Mouse (Mus musculus) cerebellum, adult 2 months (tissue): ENCODE measurements around the gene Hnrnpa1.

Experiments
- CTCF ChIP-seq: fragments of 200-500 bp; IDR thresholded peaks from 2 replicates; pipeline ENCODE4 v1.5.1; 2011; ENCODE audit warnings: low read depth, mild to moderate bottlenecking, control low read depth, low read length, moderate library complexity, borderline replicate concordance; ENCODE audit not compliant: insufficient read depth
- POLR2A ChIP-seq: fragments of 200-500 bp; IDR thresholded peaks from 2 replicates; pipeline ENCODE4 v1.6.1; 2011; ENCODE audit warnings: low read length, control low read depth, borderline replicate concordance; ENCODE audit not compliant: insufficient read depth

DNA sequence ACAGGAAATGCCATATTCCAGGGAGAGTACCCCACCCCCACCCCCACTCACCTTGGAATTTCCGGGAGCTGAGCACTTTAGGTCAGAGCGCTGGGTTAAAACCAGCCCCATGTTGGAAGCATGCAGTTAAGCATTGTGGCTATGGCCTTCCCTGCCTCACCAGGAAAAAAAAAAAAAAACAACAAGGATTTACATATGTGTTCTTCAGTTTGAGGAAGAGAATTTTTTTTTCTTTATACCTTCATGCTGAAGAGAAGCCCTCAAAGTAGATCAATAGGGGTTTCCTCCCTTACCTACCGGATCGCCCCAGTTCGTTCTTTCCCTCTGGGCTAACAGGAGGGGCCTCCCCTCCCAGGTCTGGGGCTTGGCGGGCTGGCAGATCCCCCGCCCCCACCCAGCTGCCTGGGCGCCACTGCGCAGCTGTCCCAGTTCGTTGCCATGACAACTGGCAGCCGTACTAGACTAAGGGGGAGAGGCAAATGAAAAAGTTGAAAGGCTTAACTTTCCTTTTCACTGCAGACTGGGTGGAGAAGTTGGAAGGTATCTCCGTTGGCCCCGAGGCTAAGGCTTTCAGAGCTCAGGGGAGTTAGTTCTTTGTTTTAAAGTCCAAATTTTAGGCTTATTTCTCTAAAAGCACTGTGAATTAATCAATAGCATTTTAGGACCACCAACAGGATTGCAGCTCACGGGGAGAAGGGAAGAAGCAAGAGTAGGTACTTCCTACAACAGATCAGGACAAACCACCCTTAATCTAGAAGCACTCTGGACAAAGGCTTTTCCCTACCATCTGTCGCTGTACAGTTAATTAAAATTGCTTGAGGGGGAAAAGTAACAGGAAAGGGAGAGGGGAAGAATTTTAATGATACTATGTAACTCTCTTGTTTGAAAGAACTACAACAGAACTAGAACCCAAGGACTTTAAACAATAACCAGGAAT is 25.0 kb upstream of the Hnrnpa1 start:
- TF ChIP-seq CTCF (no peak), POLR2A (no peak)
